Comparison of ENCODE assay signal across 9 mouse cellular contexts in the genomic region with DNA sequence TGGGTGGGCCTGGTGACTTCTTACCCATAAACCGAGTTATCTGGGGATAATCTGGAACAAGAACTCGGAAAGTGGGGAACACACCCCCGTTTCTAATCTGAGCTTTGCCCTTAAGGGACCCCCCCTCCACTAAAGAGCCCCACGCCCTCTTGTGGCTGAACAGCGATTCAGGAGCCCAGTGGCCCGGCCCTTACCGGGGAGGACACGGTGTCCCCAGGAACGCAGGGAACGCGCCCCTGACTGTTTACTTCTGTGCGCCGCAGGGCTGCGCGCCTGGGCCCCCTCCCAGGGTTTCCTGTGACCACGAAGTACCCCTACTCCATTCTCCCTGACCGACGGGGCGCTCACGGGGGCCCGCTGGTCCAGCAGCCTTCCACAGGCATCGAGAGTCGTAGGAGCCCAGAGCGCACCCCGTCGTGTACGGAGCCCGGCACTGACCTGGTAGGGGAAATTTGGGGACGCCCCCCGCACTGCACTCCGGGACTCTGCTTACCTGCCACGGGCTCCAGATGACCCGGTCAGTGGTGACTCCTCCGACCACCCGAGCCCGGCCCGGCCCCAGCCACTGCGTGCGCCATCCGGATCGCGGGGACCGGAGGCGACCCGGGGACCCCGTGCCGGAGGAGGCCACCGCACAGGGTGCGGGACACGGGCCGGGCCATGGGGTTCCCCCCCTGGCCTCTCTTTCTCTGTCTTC. TPM values are rescaled to one million over a fixed set of nuclear protein-coding genes. Genes with fewer than 3 reads are reported as not detected.
A peak's percentile ranks its signal among the peaks of the same experiment; 100 is the strongest.
DNase-seq lines count a peak whose midpoint lies in the region; ATAC-seq and TF ChIP-seq lines count a peak whose summit lies in the region.
"Had no signal": no experiment of that assay in that cellular context is flagged by ENCODE, and none has a peak within 500 bp of the region (broad histone marks: within the 10 kb centered on the region; RNA-seq: fewer than 3 reads in every experiment).

No protein-coding gene starts in this region.

- H3K4me3 ChIP-seq in embryonic facial prominence, embryonic 15.5 days (replicated peaks) = peak overlapping the region; percentile 61
- peak overlapping the region; percentile 43 for H3K4me3 ChIP-seq in hindbrain, postnatal 0 days (ENCODE audit: low read length)
- H3K4me3 ChIP-seq in liver, embryonic 15.5 days (replicated peaks) = peak overlapping the region; percentile 57
- H3K4me3 ChIP-seq in stomach, embryonic 14.5 days (ENCODE audit: low read depth, low read length) = peak overlapping the region; percentile 57

- peak overlapping the region; percentile 95 for H3K4me2 ChIP-seq in embryonic facial prominence, embryonic 15.5 days (replicated peaks)
- H3K4me2 ChIP-seq in hindbrain, postnatal 0 days (ENCODE audit: low read depth, low read length) = peak overlapping the region; percentile 81
- peak overlapping the region; percentile 96 for H3K4me2 ChIP-seq in liver, embryonic 15.5 days
- H3K4me2 ChIP-seq in stomach, embryonic 14.5 days (replicated peaks; ENCODE audit: low read depth, low read length) = peak overlapping the region; percentile 100

- no peaks in the 10 kb centered on the region for H3K36me3 ChIP-seq in embryonic facial prominence, embryonic 15.5 days
- H3K36me3 ChIP-seq in hindbrain, postnatal 0 days (ENCODE audit: insufficient read depth, low read length) = no peaks in the 10 kb centered on the region
- no peaks in the 10 kb centered on the region for H3K36me3 ChIP-seq in liver, embryonic 15.5 days (replicated peaks)
- no peaks in the 10 kb centered on the region for H3K36me3 ChIP-seq in stomach, embryonic 14.5 days (ENCODE audit: control insufficient read depth, insufficient read depth, low read length)

- no peaks in the 10 kb centered on the region for H3K9me3 ChIP-seq in embryonic facial prominence, embryonic 15.5 days (replicated peaks)
- no peaks in the 10 kb centered on the region for H3K9me3 ChIP-seq in hindbrain, postnatal 0 days (ENCODE audit: low read length)
- no peaks in the 10 kb centered on the region for H3K9me3 ChIP-seq in liver, embryonic 15.5 days (replicated peaks)
- H3K9me3 ChIP-seq in stomach, embryonic 14.5 days (ENCODE audit: control insufficient read depth, low read depth, low read length) = no peaks in the 10 kb centered on the region

- H3K27me3 ChIP-seq in embryonic facial prominence, embryonic 15.5 days = peaks cover 39% of the 10 kb centered on the region
- peaks cover 52% of the 10 kb centered on the region for H3K27me3 ChIP-seq in hindbrain, postnatal 0 days (ENCODE audit: insufficient read depth, low read length)
- H3K27me3 ChIP-seq in liver, embryonic 15.5 days = peaks cover 73% of the 10 kb centered on the region
- H3K27me3 ChIP-seq in stomach, embryonic 14.5 days (ENCODE audit: control insufficient read depth, insufficient read depth, low read length) = peaks cover 26% of the 10 kb centered on the region

- DNase-seq in ovary, postnatal 14 days (ENCODE audit: low spot score) = peak; percentile 34
- no peak for DNase-seq in ovary, postnatal 10 days (ENCODE audit: low spot score)
- peak; percentile 3 for DNase-seq in hindbrain, postnatal 0 days (ENCODE audit: low spot score)
- DNase-seq in frontal cortex, postnatal 14 days (ENCODE audit: low spot score in 2 of 2) = no peak
- no peak for DNase-seq in left cerebral cortex, postnatal 36 days (ENCODE audit: low spot score in 2 of 2)

- ATAC-seq in embryonic facial prominence, embryonic 15.5 days (ENCODE audit: insufficient number of reproducible peaks, low FRiP score, low TSS enrichment, low read depth) = peak; percentile 12; the same call in 1 of the 2 replicates
- ATAC-seq in hindbrain, postnatal 0 days = peak; percentile 7; the same call in 1 of the 2 replicates
- peak; percentile 4; the same call in 1 of the 2 replicates for ATAC-seq in liver, embryonic 15.5 days (ENCODE audit: insufficient read depth)
- 0 out of 2 replicates have a peak, but pooled peaks have one; percentile 3 for ATAC-seq in stomach, embryonic 14.5 days (ENCODE audit: insufficient number of reproducible peaks, insufficient read depth, low FRiP score, low read depth)

- TF ChIP-seq CTCF in hindbrain, postnatal 0 days (IDR thresholded peaks at IDR 0.05; ENCODE audit: low read depth) = peak; percentile 51

- H3K4me1 ChIP-seq in embryonic facial prominence, embryonic 15.5 days = peaks cover 58% of the 10 kb centered on the region
- peaks cover 7% of the 10 kb centered on the region for H3K4me1 ChIP-seq in hindbrain, postnatal 0 days (ENCODE audit: insufficient read depth, low read length)
- H3K4me1 ChIP-seq in liver, embryonic 15.5 days (replicated peaks) = peaks cover 66% of the 10 kb centered on the region
- peaks cover 15% of the 10 kb centered on the region; the same call in 1 of the 2 replicates for H3K4me1 ChIP-seq in stomach, embryonic 14.5 days (ENCODE audit: control insufficient read depth, insufficient read depth, low read length)

- under 1% methylated on average over 51 of the region's 51 CpGs for WGBS in embryonic facial prominence, embryonic 15.5 days
- WGBS in hindbrain, postnatal 0 days = 1% methylated on average over 50 of the region's 51 CpGs
- WGBS in liver, embryonic 15.5 days (ENCODE audit: insufficient replicate concordance) = 1% methylated on average over 51 of the region's 51 CpGs
- 1% methylated on average over 47 of the region's 51 CpGs for WGBS in stomach, embryonic 14.5 days

- intact Hi-C loops in left cerebral cortex, postnatal 36 days (cut with DNase I) = loop anchor here (5.0 kb wide), 1 partner anchor 40 kb away; the partner anchor contains the start of genes Ndufa11 and Vmac

- peak overlapping the region; percentile 58 for H3K9ac ChIP-seq in embryonic facial prominence, embryonic 15.5 days
- H3K9ac ChIP-seq in hindbrain, postnatal 0 days (replicated peaks; ENCODE audit: low read length) = peak overlapping the region; percentile 30
- peak overlapping the region; percentile 51; the same call in 1 of the 2 replicates for H3K9ac ChIP-seq in liver, embryonic 15.5 days
- H3K9ac ChIP-seq in stomach, embryonic 14.5 days (replicated peaks; ENCODE audit: low read depth, low read length) = peak overlapping the region; percentile 57

- H3K27ac ChIP-seq in embryonic facial prominence, embryonic 15.5 days (replicated peaks) = no peak overlapping the region
- no peak overlapping the region for H3K27ac ChIP-seq in hindbrain, postnatal 0 days
- H3K27ac ChIP-seq in liver, embryonic 15.5 days (replicated peaks) = no peak overlapping the region; the same call in 1 of the 2 replicates
- no peak overlapping the region for H3K27ac ChIP-seq in stomach, embryonic 14.5 days (ENCODE audit: low read length)

RNA-seq across cellular contexts. Expression of gene Nrtn, which starts 0.5 kb away (rescaled TPM):
- 24.6 and 29.5 TPM in 2 replicates for polyA plus RNA-seq in embryonic facial prominence, embryonic 15.5 days (2015; fragmentation: Nextera tagmentation; extraction: Ambion mirVana)
- total RNA-seq in hindbrain, postnatal 0 days (2014; rRNA removed) = 12.9 and 15.7 TPM in 2 replicates
- 4.3 TPM in 2 replicates for polyA plus RNA-seq in hindbrain, postnatal 0 days (2015; fragmentation: Nextera tagmentation; extraction: Ambion mirVana)
- polyA plus RNA-seq in liver, embryonic 15.5 days (2015; fragmentation: Nextera tagmentation; extraction: Ambion mirVana) = 1.1 and 1.6 TPM in 2 replicates
- polyA plus RNA-seq in stomach, embryonic 14.5 days (2014; fragmentation: Nextera tagmentation; extraction: Ambion mirVana) = 14.1 and 14.4 TPM in 2 replicates
- 1 to 10 TPM; 5.9 to 7.3 TPM for total RNA-seq in left cerebral cortex, postnatal 36 days (2021)
- total RNA-seq: neutrophil, adult 5-6 weeks had no signal

RNA-seq across cellular contexts. Expression of gene Dus3l, which starts 7.7 kb away (rescaled TPM):
- 44.4 and 47.8 TPM in 2 replicates for polyA plus RNA-seq in embryonic facial prominence, embryonic 15.5 days (2015; fragmentation: Nextera tagmentation; extraction: Ambion mirVana)
- total RNA-seq in hindbrain, postnatal 0 days (2014; rRNA removed) = 79.0 and 96.5 TPM in 2 replicates
- 85.9 and 90.0 TPM in 2 replicates for polyA plus RNA-seq in hindbrain, postnatal 0 days (2015; fragmentation: Nextera tagmentation; extraction: Ambion mirVana)
- 12.5 and 14.4 TPM in 2 replicates for polyA plus RNA-seq in liver, embryonic 15.5 days (2015; fragmentation: Nextera tagmentation; extraction: Ambion mirVana)
- polyA plus RNA-seq in stomach, embryonic 14.5 days (2014; fragmentation: Nextera tagmentation; extraction: Ambion mirVana) = 40.9 and 46.3 TPM in 2 replicates
- total RNA-seq in left cerebral cortex, postnatal 36 days (2021) = 10 to 100 TPM; 57.6 to 75.6 TPM

RNA-seq across cellular contexts. Expression of gene Prr22, which starts 13.2 kb away (rescaled TPM):
- polyA plus RNA-seq in embryonic facial prominence, embryonic 15.5 days (2015; fragmentation: Nextera tagmentation; extraction: Ambion mirVana) = 0.49 and 1.2 TPM in 2 replicates
- total RNA-seq in hindbrain, postnatal 0 days (2014; rRNA removed) = 0.21 and 2.6 TPM in 2 replicates
- polyA plus RNA-seq in hindbrain, postnatal 0 days (2015; fragmentation: Nextera tagmentation; extraction: Ambion mirVana) = 0.46 and 0.87 TPM in 2 replicates
- polyA plus RNA-seq in liver, embryonic 15.5 days (2015; fragmentation: Nextera tagmentation; extraction: Ambion mirVana) = 0.23 and 0.60 TPM in 2 replicates
- polyA plus RNA-seq in stomach, embryonic 14.5 days (2014; fragmentation: Nextera tagmentation; extraction: Ambion mirVana) = 1.1 and 1.6 TPM in 2 replicates
- 1 to 10 TPM; 1.2 to 1.3 TPM for total RNA-seq in left cerebral cortex, postnatal 36 days (2021)

RNA-seq across cellular contexts. Expression of gene Vmac, which starts 39.0 kb away (rescaled TPM):
- polyA plus RNA-seq in embryonic facial prominence, embryonic 15.5 days (2015; fragmentation: Nextera tagmentation; extraction: Ambion mirVana) = 23.9 and 26.1 TPM in 2 replicates
- total RNA-seq in hindbrain, postnatal 0 days (2014; rRNA removed) = 37.5 and 40.7 TPM in 2 replicates
- polyA plus RNA-seq in hindbrain, postnatal 0 days (2015; fragmentation: Nextera tagmentation; extraction: Ambion mirVana) = 17.4 and 19.1 TPM in 2 replicates
- 2.4 and 2.6 TPM in 2 replicates for polyA plus RNA-seq in liver, embryonic 15.5 days (2015; fragmentation: Nextera tagmentation; extraction: Ambion mirVana)
- polyA plus RNA-seq in stomach, embryonic 14.5 days (2014; fragmentation: Nextera tagmentation; extraction: Ambion mirVana) = 31.3 and 31.7 TPM in 2 replicates
- total RNA-seq in left cerebral cortex, postnatal 36 days (2021) = 10 to 100 TPM; 13.7 to 14.9 TPM

RNA-seq across cellular contexts. Expression of gene Ndufa11, which starts 39.3 kb away (rescaled TPM):
- polyA plus RNA-seq in embryonic facial prominence, embryonic 15.5 days (2015; fragmentation: Nextera tagmentation; extraction: Ambion mirVana) = 422 and 425 TPM in 2 replicates
- total RNA-seq in hindbrain, postnatal 0 days (2014; rRNA removed) = 279 and 501 TPM in 2 replicates
- 691 and 728 TPM in 2 replicates for polyA plus RNA-seq in hindbrain, postnatal 0 days (2015; fragmentation: Nextera tagmentation; extraction: Ambion mirVana)
- polyA plus RNA-seq in liver, embryonic 15.5 days (2015; fragmentation: Nextera tagmentation; extraction: Ambion mirVana) = 210 and 226 TPM in 2 replicates
- polyA plus RNA-seq in stomach, embryonic 14.5 days (2014; fragmentation: Nextera tagmentation; extraction: Ambion mirVana) = 444 and 502 TPM in 2 replicates
- total RNA-seq in left cerebral cortex, postnatal 36 days (2021) = 100 to 1,000 TPM; 190 to 237 TPM

Comparison
In these comparisons a context has a peak if more than half of its experiments do, and no peak if none do; other contexts are left out.
1. DNase-seq: peak in ovary, postnatal 14 days (single experiment) and hindbrain, postnatal 0 days (single experiment); none in ovary, postnatal 10 days (single experiment), frontal cortex, postnatal 14 days (0 of 2) and left cerebral cortex, postnatal 36 days (0 of 2).
2. Peak in every context shown above with its lines, with median percentiles within 50 percentile points of each other: ATAC-seq, H3K4me2 ChIP-seq, H3K4me3 ChIP-seq and H3K9ac ChIP-seq.